In the genomic region with DNA sequence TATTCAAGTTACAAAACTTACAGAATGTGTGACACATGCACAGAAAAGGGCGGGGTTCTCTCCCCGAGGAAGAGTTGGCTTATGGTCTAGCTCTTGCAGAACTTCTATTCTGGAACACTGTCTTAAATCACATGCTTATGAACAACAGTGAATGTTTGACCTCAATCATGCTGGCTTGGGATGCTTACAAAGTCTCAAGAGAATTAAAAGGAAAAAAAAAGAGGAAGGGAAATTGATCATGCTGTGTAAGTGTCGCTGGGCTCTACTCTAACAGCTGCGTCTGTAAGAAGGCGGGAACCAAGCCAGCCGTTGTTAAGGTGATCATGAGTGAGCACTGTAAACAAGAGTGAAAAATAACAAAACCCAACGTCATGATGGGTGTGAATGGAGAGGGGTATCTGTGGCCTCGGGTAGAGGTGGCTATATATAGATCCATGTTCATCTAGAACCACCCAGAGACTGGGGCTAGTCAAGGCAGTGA, we compare ENCODE assay signal across 11 mouse cellular contexts. TPM values are rescaled to one million over a fixed set of nuclear protein-coding genes. Genes with fewer than 3 reads are reported as not detected.
DNase-seq lines count a peak whose midpoint lies in the region; ATAC-seq and TF ChIP-seq lines count a peak whose summit lies in the region.
"Had no signal": no experiment of that assay in that cellular context is flagged by ENCODE, and none has a peak within 500 bp of the region (broad histone marks: within the 10 kb centered on the region; RNA-seq: fewer than 3 reads in every experiment).

No protein-coding gene starts in this region.

- H3K4me3 ChIP-seq in kidney, embryonic 16.5 days (ENCODE audit: low read length): no peak overlapping the region
- no peak overlapping the region for H3K4me3 ChIP-seq in bone marrow macrophage, adult 2 months (ENCODE audit: insufficient read depth, low read length)
- H3K4me3 ChIP-seq: forebrain, embryonic 13.5 days had no signal

- peaks cover 24% of the 10 kb centered on the region for H3K36me3 ChIP-seq in kidney, embryonic 16.5 days (ENCODE audit: insufficient read depth, low read length)

- DNase-seq in kidney, postnatal 4 days: no peak
- DNase-seq in CD4-positive, CD25-positive, alpha-beta regulatory T cell, adult 2 months (ENCODE audit: low read depth, low spot score): peak; percentile 54
- no peak for DNase-seq in adrenal gland, postnatal 4 days (ENCODE audit: low spot score in 2 of 2)
- DNase-seq in cerebellum, adult 9-10 months: no peak
- no peak for DNase-seq in cerebellum, postnatal 25 days
- DNase-seq: kidney, adult 18-20 months had no signal

- TF ChIP-seq POLR2A in bone marrow macrophage, adult 2 months (IDR thresholded peaks at IDR 0.05; ENCODE audit: borderline replicate concordance, low read depth, low read length): no peak

- H3K4me2 ChIP-seq in kidney, embryonic 16.5 days (replicated peaks; ENCODE audit: low read depth, low read length): no peak overlapping the region
- H3K4me2 ChIP-seq: forebrain, embryonic 13.5 days had no signal

- 53% methylated on average over 8 of the region's 8 CpGs for WGBS in kidney, embryonic 16.5 days

- no peak overlapping the region for H3K9ac ChIP-seq in kidney, embryonic 16.5 days (replicated peaks; ENCODE audit: low read length)
- H3K9ac ChIP-seq: forebrain, embryonic 13.5 days had no signal

- H3K27ac ChIP-seq in kidney, embryonic 16.5 days (ENCODE audit: low read length): no peak overlapping the region
- H3K27ac ChIP-seq in bone marrow macrophage, adult 2 months (ENCODE audit: insufficient read depth, low read depth, low read length): peak overlapping the region; percentile 76
- H3K27ac ChIP-seq: forebrain, embryonic 13.5 days had no signal

- ATAC-seq in kidney, embryonic 16.5 days (ENCODE audit: low FRiP score, low TSS enrichment): 0 out of 2 replicates have a peak, but pooled peaks have one; percentile 39
- peak; percentile 73 for ATAC-seq in monocyte, adult 5-6 weeks (replicated peaks; ENCODE audit: insufficient number of reproducible peaks, low FRiP score, low TSS enrichment, poor library complexity, severe bottlenecking)
- ATAC-seq: forebrain, embryonic 13.5 days had no signal

- TF ChIP-seq CTCF in bone marrow macrophage, adult 2 months (IDR thresholded peaks at IDR 0.05; ENCODE audit: low read depth, low read length): no peak

- no peaks in the 10 kb centered on the region for H3K9me3 ChIP-seq in kidney, embryonic 16.5 days (ENCODE audit: low read length)
- H3K9me3 ChIP-seq: forebrain, embryonic 13.5 days; megakaryocyte, embryonic 14.5 days had no signal

- no peaks in the 10 kb centered on the region for H3K27me3 ChIP-seq in kidney, embryonic 16.5 days (ENCODE audit: insufficient read depth, low read length)
- H3K27me3 ChIP-seq: forebrain, embryonic 13.5 days had no signal

- H3K4me1 ChIP-seq in kidney, embryonic 16.5 days (ENCODE audit: insufficient read depth, low read length): no peaks in the 10 kb centered on the region
- H3K4me1 ChIP-seq in bone marrow macrophage, adult 2 months (ENCODE audit: control insufficient read depth, insufficient read depth, low read length): peaks cover 34% of the 10 kb centered on the region
- H3K4me1 ChIP-seq: forebrain, embryonic 13.5 days had no signal

RNA-seq across cellular contexts. Expression of a gene that starts 39.4 kb away (rescaled TPM):
- 112 and 118 TPM in 2 replicates for polyA plus RNA-seq in kidney, embryonic 16.5 days (2015; fragmentation: Nextera tagmentation; extraction: Ambion mirVana)
- 521 and 566 TPM in 2 replicates for polyA plus RNA-seq in bone marrow macrophage, adult 2 months (2012; ENCODE audit: insufficient read depth, insufficient read length, missing spikeins)
- total RNA-seq in monocyte, adult 5-6 weeks (2017): 36.6 to 109 TPM (median 73.7 TPM) in 3 replicates
- total RNA-seq in adrenal gland, postnatal 4 days (2021): 100 to 1,000 TPM; 102 to 108 TPM
